Mouse (Mus musculus): ENCODE measurements around the gene Dcdc2b. TPM values are rescaled to one million over a fixed set of nuclear protein-coding genes. Genes with fewer than 3 reads are reported as not detected.

The Dcdc2b gene
- 3.5 and 5.3 TPM in 2 replicates for polyA plus RNA-seq (2012; rRNA removed; ENCODE audit: low replicate concordance)

GRCm38 (mm10) chr4:129614093-129614492 lies at the start of gene Dcdc2b:
Dcdc2b (minus strand) TSS chr4:129614257.

GRCm38 (mm10) chr4:129640638-129641467 lies 26.8 kb upstream of the Dcdc2b start, which contains the start of gene Txlna:
Txlna (minus strand) TSS chr4:129641065.

GRCm38 (mm10) chr4:129623681-129624091 lies 9.6 kb upstream of the Dcdc2b start, which contains the start of gene Ccdc28b:
Ccdc28b (minus strand) TSS chr4:129623947.

GRCm38 (mm10) chr4:129618786-129619691 lies 5.0 kb upstream of the Dcdc2b start, which contains the start of gene Iqcc:
Iqcc (minus strand) TSS chr4:129619099.

DNA sequence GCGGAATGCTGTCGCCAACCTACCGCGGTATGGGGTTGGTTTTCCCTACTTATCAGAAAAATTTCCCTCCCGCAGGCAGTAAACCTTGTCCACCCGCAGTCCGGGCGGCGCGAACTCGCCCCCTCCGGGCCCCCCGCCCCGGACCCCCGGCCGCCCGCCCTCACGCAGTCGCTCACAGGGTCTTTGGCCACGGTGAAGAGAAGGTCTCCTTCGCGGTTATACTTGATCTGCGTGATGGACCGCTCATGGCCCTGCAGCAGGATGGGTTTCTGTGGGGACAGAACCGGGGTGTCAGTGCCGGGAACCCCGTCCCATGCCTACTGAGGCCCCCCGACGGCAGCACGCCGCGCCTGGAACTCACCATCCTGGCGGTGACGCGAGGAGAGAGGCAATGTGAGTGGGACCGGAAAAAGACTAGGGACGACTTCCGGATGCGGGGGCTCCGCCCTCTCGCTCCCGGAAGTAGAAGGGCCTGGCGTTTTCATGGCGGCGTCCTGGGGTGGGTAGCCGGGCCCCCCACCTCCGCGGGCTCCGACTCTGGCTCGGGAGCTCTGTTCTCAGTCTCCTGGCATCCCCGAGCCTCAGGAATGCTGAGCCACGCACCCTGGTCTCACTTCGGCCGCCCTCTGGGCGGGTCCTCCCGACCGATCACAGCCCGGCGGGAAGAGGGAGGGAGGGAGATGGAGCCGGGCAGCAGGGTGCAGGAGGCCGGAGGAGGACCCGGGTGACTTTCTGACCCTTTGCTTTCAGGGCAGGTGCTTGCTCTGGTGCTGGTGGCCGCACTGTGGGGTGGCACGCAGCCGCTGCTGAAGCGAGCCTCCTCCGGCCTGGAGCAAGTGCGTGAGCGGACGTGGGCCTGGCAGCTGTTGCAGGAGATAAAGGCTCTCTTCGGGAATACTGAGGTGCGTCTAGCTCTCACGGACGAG lies 13.6 kb downstream of the Dcdc2b start, which contains the start of the genes Eif3i and Tmem234:
Gene Eif3i, minus strand, starts transcription at position 416 of the 926 bp plus-strand sequence.
Gene Tmem234, plus strand, starts transcription at position 436 of the 926 bp plus-strand sequence.

DNA sequence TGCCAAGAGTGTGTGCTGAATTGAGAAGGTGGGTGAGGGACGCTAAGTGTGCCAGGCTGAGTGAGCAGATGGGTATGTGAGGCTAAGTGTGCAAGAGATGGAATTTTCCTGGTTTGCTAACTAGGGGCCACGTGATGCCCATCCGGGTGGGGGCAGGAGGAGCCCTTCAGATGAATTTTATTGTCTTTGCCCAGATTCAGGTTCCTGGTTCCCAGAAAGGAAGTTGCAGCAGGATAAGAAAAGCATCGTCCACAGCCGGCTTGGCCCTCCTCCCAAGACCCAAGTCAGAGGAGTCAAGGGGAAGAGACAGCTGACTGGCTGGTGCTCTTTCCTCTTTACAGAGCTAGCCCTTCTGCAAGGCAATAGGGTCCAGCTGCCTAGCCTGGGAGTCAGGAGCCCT lies 35.6 kb downstream of the Dcdc2b start, which contains the start of gene Fam167b:
Gene Fam167b, minus strand, starts transcription at position 84 of the 400 bp plus-strand sequence.

DNA sequence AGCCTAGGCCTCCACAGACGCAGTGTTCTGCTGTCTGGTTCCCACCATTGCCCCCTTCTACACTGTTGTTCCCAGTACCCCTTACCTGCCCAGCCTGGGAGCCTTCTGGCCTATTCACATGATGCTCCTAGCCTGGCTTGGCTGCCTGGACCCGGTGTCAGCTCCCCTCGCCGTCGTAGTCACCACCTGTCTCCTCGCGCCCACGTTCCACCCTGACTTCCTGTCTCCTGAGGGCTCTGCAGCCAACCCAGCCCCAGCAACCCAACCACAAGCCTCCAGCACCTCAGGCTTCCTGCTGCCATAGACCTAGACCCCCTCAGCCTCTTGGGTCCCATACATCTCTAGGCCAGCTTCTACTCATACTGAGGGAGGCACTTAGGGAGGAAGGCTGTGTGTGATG lies 40.6 kb downstream of the Dcdc2b start, which contains the start of gene Lck:
Gene Lck, minus strand, starts transcription at position 212 of the 400 bp plus-strand sequence.

Other genes starting within 250 kb of the Dcdc2b start
- gene Zbtb8a, start 236.1 kb downstream of the Dcdc2b start, polyA plus RNA-seq (2012; rRNA removed; ENCODE audit: low replicate concordance) = 8.4 and 16.5 TPM in 2 replicates
- 0.04 and 0.50 TPM in 2 replicates for gene Zbtb8b, start 173.4 kb downstream of the Dcdc2b start, polyA plus RNA-seq (2012; rRNA removed; ENCODE audit: low replicate concordance)
- gene Bsdc1, start 152.7 kb downstream of the Dcdc2b start, polyA plus RNA-seq (2012; rRNA removed; ENCODE audit: low replicate concordance) = 25.8 and 29.3 TPM in 2 replicates
- not detected in 2 replicates for gene Tssk3, start 123.2 kb downstream of the Dcdc2b start, polyA plus RNA-seq (2012; rRNA removed; ENCODE audit: low replicate concordance)
- gene Fam229a, start 123.1 kb downstream of the Dcdc2b start, polyA plus RNA-seq (2012; rRNA removed; ENCODE audit: low replicate concordance) = not detected in 2 replicates
- 9.7 and 138 TPM in 2 replicates for gene Marcksl1, start 100.7 kb downstream of the Dcdc2b start, polyA plus RNA-seq (2012; rRNA removed; ENCODE audit: low replicate concordance)
- gene Hdac1, start 71.5 kb downstream of the Dcdc2b start, polyA plus RNA-seq (2012; rRNA removed; ENCODE audit: low replicate concordance) = 74.8 and 88.0 TPM in 2 replicates
- gene Lck, start 40.6 kb downstream of the Dcdc2b start, polyA plus RNA-seq (2012; rRNA removed; ENCODE audit: low replicate concordance) = 3.9 and 14.2 TPM in 2 replicates
- 5.5 and 9.6 TPM in 2 replicates for gene Fam167b, start 35.7 kb downstream of the Dcdc2b start, polyA plus RNA-seq (2012; rRNA removed; ENCODE audit: low replicate concordance)
- gene Eif3i, start 13.6 kb downstream of the Dcdc2b start, polyA plus RNA-seq (2012; rRNA removed; ENCODE audit: low replicate concordance) = 288 and 471 TPM in 2 replicates
- gene Tmem234, start 13.6 kb downstream of the Dcdc2b start, polyA plus RNA-seq (2012; rRNA removed; ENCODE audit: low replicate concordance) = 175 and 198 TPM in 2 replicates
- 42.7 and 47.4 TPM in 2 replicates for gene Iqcc, start 4.8 kb upstream of the Dcdc2b start, polyA plus RNA-seq (2012; rRNA removed; ENCODE audit: low replicate concordance)
- 29.9 and 47.1 TPM in 2 replicates for gene Ccdc28b, start 9.7 kb upstream of the Dcdc2b start, polyA plus RNA-seq (2012; rRNA removed; ENCODE audit: low replicate concordance)
- gene Txlna, start 26.8 kb upstream of the Dcdc2b start, polyA plus RNA-seq (2012; rRNA removed; ENCODE audit: low replicate concordance) = 29.3 and 49.8 TPM in 2 replicates
- 45.3 and 52.7 TPM in 2 replicates for gene Kpna6, start 58.5 kb upstream of the Dcdc2b start, polyA plus RNA-seq (2012; rRNA removed; ENCODE audit: low replicate concordance)
- gene Tmem39b, start 82.6 kb upstream of the Dcdc2b start, polyA plus RNA-seq (2012; rRNA removed; ENCODE audit: low replicate concordance) = 19.3 and 45.2 TPM in 2 replicates
- 10.8 and 32.5 TPM in 2 replicates for gene Khdrbs1, start 128.0 kb upstream of the Dcdc2b start, polyA plus RNA-seq (2012; rRNA removed; ENCODE audit: low replicate concordance)
- 36.9 and 44.1 TPM in 2 replicates for gene Ptp4a2, start 197.0 kb upstream of the Dcdc2b start, polyA plus RNA-seq (2012; rRNA removed; ENCODE audit: low replicate concordance)

Data from subcutaneous adipose tissue, adult 2 months (tissue).